Mouse (Mus musculus) spleen, adult 12 weeks (tissue): ENCODE measurements around the gene Plscr3.

ENCODE experiments used
- DNase-seq: peaks from one replicate; pipeline ENCODE4 v3.0.0; 2022; ENCODE audit warnings: low spot score

The Plscr3 gene

GRCm38 (mm10) chr11:69899870-69900269, 53.7 kb downstream of the Plscr3 start:
- no peak for DNase-seq

- peak; percentile 84 for DNase-seq
Observed at GRCm38 (mm10) chr11:69900471-69901405, 54.6 kb downstream of the Plscr3 start, which contains the start of the genes 2810408A11Rik and Neurl4. TSS of gene 2810408A11Rik (minus strand) at chr11:69900987. TSS of gene Neurl4 (plus strand) at chr11:69901072.

- peak; percentile 85 for DNase-seq
Observed at GRCm38 (mm10) chr11:69901406-69901846, 55.2 kb downstream of the Plscr3 start.
